Mouse (Mus musculus) myocyte (in vitro differentiated cells): ENCODE data around the gene Olfr1346. TPM values are rescaled to one million over a fixed set of nuclear protein-coding genes. Genes with fewer than 3 reads are reported as not detected.

ENCODE experiments used
- H3K27me3 ChIP-seq: one replicate; pipeline ENCODE4 v1.6.1; 2011; ENCODE audit not compliant: control insufficient read depth, insufficient read depth, insufficient read length
- H3K36me3 ChIP-seq: one replicate; pipeline ENCODE4 v1.6.1; 2011; ENCODE audit not compliant: control insufficient read depth, insufficient read depth
- H3K4me2 ChIP-seq: one replicate; pipeline ENCODE4 v1.6.1; 2011; ENCODE audit warnings: low read depth, control low read depth
- H3K4me3 ChIP-seq: one replicate; pipeline ENCODE4 v1.5.1; 2011; ENCODE audit warnings: mild to moderate bottlenecking, control low read depth, moderate library complexity
- H3K79me2 ChIP-seq: one replicate; pipeline ENCODE4 v1.6.1; 2011; ENCODE audit not compliant: control insufficient read depth, insufficient read depth
- H3ac ChIP-seq: one replicate; pipeline ENCODE4 v1.6.1; 2011; ENCODE audit not compliant: control insufficient read depth, insufficient read length
- CEBPB ChIP-seq: IDR thresholded peaks from 2 replicates; pipeline ENCODE4 v1.6.1; 2011; ENCODE audit warnings: mild to moderate bottlenecking, moderate library complexity; ENCODE audit not compliant: poor library complexity, insufficient read depth, severe bottlenecking
- E2F4 ChIP-seq: IDR thresholded peaks from one replicate; pipeline ENCODE4 v1.6.1; 2011; ENCODE audit warnings: mild to moderate bottlenecking, control low read depth, moderate library complexity; ENCODE audit not compliant: insufficient read depth
- MAX ChIP-seq: IDR thresholded peaks from one replicate; pipeline ENCODE4 v1.6.1; 2011; ENCODE audit warnings: low read depth, mild to moderate bottlenecking, control low read depth
- MYOD1 ChIP-seq, 3 experiments: IDR thresholded peaks; one replicate each; pipeline ENCODE4 v1.6.1; 2011; ENCODE audit warnings: control low read depth in 2 of 3, low read depth in 2 of 3, mild to moderate bottlenecking in 2 of 3, moderate library complexity in 1 of 3; ENCODE audit not compliant: insufficient read length in 2 of 3, control insufficient read depth in 1 of 3
- MYOG ChIP-seq, 3 experiments: IDR thresholded peaks; one replicate each; pipeline ENCODE4 v1.6.1; 2011; ENCODE audit warnings: control low read depth in 2 of 3, low read depth in 2 of 3, mild to moderate bottlenecking in 2 of 3; ENCODE audit not compliant: insufficient read length in 2 of 3, control insufficient read depth in 1 of 3, insufficient read depth in 1 of 3
- POLR2A ChIP-seq: IDR thresholded peaks from one replicate; pipeline ENCODE4 v1.6.1; 2011; ENCODE audit warnings: low read depth, mild to moderate bottlenecking, control low read depth, moderate library complexity; ENCODE audit not compliant: insufficient read length
- POLR2AphosphoS2 ChIP-seq: IDR thresholded peaks from one replicate; pipeline ENCODE4 v1.6.1; 2011; ENCODE audit warnings: low read depth, control low read depth; ENCODE audit not compliant: insufficient read length
- REST ChIP-seq: IDR thresholded peaks from one replicate; pipeline ENCODE4 v1.6.1; 2011; ENCODE audit warnings: mild to moderate bottlenecking, control low read depth, moderate library complexity; ENCODE audit not compliant: insufficient read depth, insufficient read length
- SRF ChIP-seq: IDR thresholded peaks from one replicate; pipeline ENCODE4 v1.6.1; 2011; ENCODE audit warnings: low read depth; ENCODE audit not compliant: control insufficient read depth, insufficient read length
- TCF12 ChIP-seq: IDR thresholded peaks from one replicate; pipeline ENCODE4 v1.6.1; 2011; ENCODE audit warnings: mild to moderate bottlenecking, control low read depth; ENCODE audit not compliant: poor library complexity, insufficient read depth, severe bottlenecking
- TCF3 ChIP-seq: IDR thresholded peaks from one replicate; pipeline ENCODE4 v1.6.1; 2011; ENCODE audit warnings: low read depth, control low read depth; ENCODE audit not compliant: insufficient read length
- USF1 ChIP-seq: IDR thresholded peaks from one replicate; pipeline ENCODE4 v1.6.1; 2011; ENCODE audit warnings: low read depth, mild to moderate bottlenecking, control low read depth, moderate library complexity
- polyA plus RNA-seq: library from polyadenylated mRNA; unstranded; fragments of >200 nt; fragmentation: generic; extraction: Trizol; gene quantifications from one replicate; pipeline ENCODE4 v1.2.1, GENCODE M21; 2012; ENCODE audit warnings: missing spikeins

The Olfr1346 gene
- polyA plus RNA-seq, 1 experiment = not detected

- Histone ChIP-seq H3K79me2 (no peaks in the 10 kb centered on the region), H3ac (no peak within 1 kb of the TSS), H3K4me3 (no peak within 1 kb of the TSS), H3K27me3 (no peaks in the 10 kb centered on the region), H3K4me2 (no peak within 1 kb of the TSS), H3K36me3 (no peaks in the 10 kb centered on the region)
- TF ChIP-seq CEBPB (no peak), TCF12 (no peak), POLR2AphosphoS2 (no peak), MYOG (IDR thresholded peaks at IDR 0.05; ENCODE audit: control insufficient read depth in 1 of 3, insufficient read depth in 1 of 3, insufficient read length in 2 of 3, low read depth in 2 of 3) (no peak)
Measured at GRCm38 (mm10) chr7:6486841-6487240, 19.9 kb downstream of the Olfr1346 start, which contains the start of gene Olfr5. TSS of gene Olfr5 (minus strand) at chr7:6486941.

GRCm38 (mm10) chr7:6499655-6500054, 32.8 kb downstream of the Olfr1346 start, which contains the start of gene Olfr1347:
TSS of gene Olfr1347 (minus strand) at chr7:6499755.
- Histone ChIP-seq H3ac (no peak within 1 kb of the TSS), H3K36me3 (no peaks in the 10 kb centered on the region), H3K79me2 (no peaks in the 10 kb centered on the region), H3K4me2 (no peak within 1 kb of the TSS), H3K4me3 (no peak within 1 kb of the TSS), H3K27me3 (no peaks in the 10 kb centered on the region)
- TF ChIP-seq POLR2AphosphoS2 (no peak), SRF (no peak), TCF12 (no peak), MAX (no peak), MYOD1 (IDR thresholded peaks at IDR 0.05; ENCODE audit: control insufficient read depth in 1 of 3, insufficient read length in 2 of 3, low read depth in 2 of 3) (no peak), REST (no peak), USF1 (no peak), POLR2A (no peak), MYOG (IDR thresholded peaks at IDR 0.05; ENCODE audit: control insufficient read depth in 1 of 3, insufficient read depth in 1 of 3, insufficient read length in 2 of 3, low read depth in 2 of 3) (no peak), CEBPB (no peak), TCF3 (no peak), E2F4 (no peak)

- Histone ChIP-seq H3ac (no peak within 1 kb of the TSS), H3K4me3 (no peak within 1 kb of the TSS), H3K4me2 (no peak within 1 kb of the TSS), H3K79me2 (no peaks in the 10 kb centered on the region), H3K36me3 (no peaks in the 10 kb centered on the region), H3K27me3 (no peaks in the 10 kb centered on the region)
- TF ChIP-seq MYOD1 (IDR thresholded peaks at IDR 0.05; ENCODE audit: control insufficient read depth in 1 of 3, insufficient read length in 2 of 3, low read depth in 2 of 3) (no peak), SRF (no peak), E2F4 (no peak), TCF12 (no peak), USF1 (no peak), MAX (no peak), CEBPB (no peak), POLR2AphosphoS2 (no peak), POLR2A (no peak), TCF3 (no peak), REST (no peak), MYOG (IDR thresholded peaks at IDR 0.05; ENCODE audit: control insufficient read depth in 1 of 3, insufficient read depth in 1 of 3, insufficient read length in 2 of 3, low read depth in 2 of 3) (no peak)
Measured at GRCm38 (mm10) chr7:6508648-6509047, 41.7 kb downstream of the Olfr1346 start, which contains the start of gene Olfr1348. TSS of gene Olfr1348 (minus strand) at chr7:6508748.

- Histone ChIP-seq H3K27me3 (no peaks in the 10 kb centered on the region), H3K4me3 (no peak overlapping the region), H3ac (no peak overlapping the region), H3K36me3 (no peaks in the 10 kb centered on the region), H3K79me2 (no peaks in the 10 kb centered on the region), H3K4me2 (no peak overlapping the region)
- TF ChIP-seq TCF12 = no peak
Measured at GRCm38 (mm10) chr7:6521666-6522065, 54.8 kb downstream of the Olfr1346 start.

- H3K36me3 ChIP-seq = no peaks in the 10 kb centered on the region
Measured at GRCm38 (mm10) chr7:6522850-6523249, 55.9 kb downstream of the Olfr1346 start, which contains the start of gene Olfr1349. TSS of gene Olfr1349 (minus strand) at chr7:6522950.

More at GRCm38 (mm10) chr7:6522850-6523249, 55.9 kb downstream of the Olfr1346 start, which contains the start of gene Olfr1349:
- Histone ChIP-seq H3K27me3 (no peaks in the 10 kb centered on the region), H3ac (no peak within 1 kb of the TSS), H3K4me3 (no peak within 1 kb of the TSS), H3K4me2 (no peak within 1 kb of the TSS), H3K79me2 (no peaks in the 10 kb centered on the region)
- TF ChIP-seq MYOD1 (IDR thresholded peaks at IDR 0.05; ENCODE audit: control insufficient read depth in 1 of 3, insufficient read length in 2 of 3, low read depth in 2 of 3) (no peak), TCF12 (no peak), USF1 (no peak), TCF3 (no peak), MAX (no peak), POLR2A (no peak), E2F4 (no peak), SRF (no peak)
